Mouse (Mus musculus) MEL (cell line): Measurements from ENCODE around the gene Dis3l2. TPM values are rescaled to one million over a fixed set of nuclear protein-coding genes. Genes with fewer than 3 reads are reported as not detected.

Experiments used
- DNase-seq: peaks from one replicate; pipeline ENCODE4 v3.0.0; 2011; ENCODE audit warnings: low read depth, low spot score
- H3K27ac ChIP-seq: 2 replicates; pipeline ENCODE4 v1.5.1; 2012; ENCODE audit warnings: low read depth, mild to moderate bottlenecking, control low read depth, low read length, moderate library complexity; ENCODE audit not compliant: control insufficient read depth
- H3K27me3 ChIP-seq, 2 experiments: fragments of 150-350 bp in 1 of 2; sonication (generic) in 1 of 2; 2 replicates each; pipeline ENCODE4 v1.6.1; 2012; ENCODE audit warnings: low read length in 2 of 2, mild to moderate bottlenecking in 2 of 2, improper control_type of control experiment in 1 of 2, moderate library complexity in 1 of 2; ENCODE audit not compliant: insufficient read depth in 2 of 2, control insufficient read depth in 1 of 2
- H3K36me3 ChIP-seq, 2 experiments: 2 replicates each; pipeline ENCODE4 v1.6.1; 2012 to 2014; ENCODE audit warnings: low read length in 2 of 2, improper control_type of control experiment in 1 of 2, inconsistent platforms in 1 of 2, mild to moderate bottlenecking in 1 of 2; ENCODE audit not compliant: insufficient read depth in 2 of 2, control insufficient read depth in 1 of 2
- H3K4me1 ChIP-seq, 2 experiments: fragments of 150-350 bp in 1 of 2; sonication (generic) in 1 of 2; 2 replicates each; pipeline ENCODE4 v1.6.1; 2012; ENCODE audit warnings: low read length in 2 of 2, improper control_type of control experiment in 1 of 2, mild to moderate bottlenecking in 1 of 2; ENCODE audit not compliant: insufficient read depth in 2 of 2, control insufficient read depth in 1 of 2
- H3K4me3 ChIP-seq, 2 experiments: fragments of 150-350 bp in 1 of 2; sonication (generic) in 1 of 2; 2 replicates each; pipeline ENCODE4 v1.5.1; 2012; ENCODE audit warnings: low read depth in 2 of 2, low read length in 2 of 2, mild to moderate bottlenecking in 2 of 2, moderate library complexity in 2 of 2, control low read depth in 1 of 2, improper control_type of control experiment in 1 of 2; ENCODE audit not compliant: control insufficient read depth in 1 of 2, insufficient read depth in 1 of 2
- H3K79me2 ChIP-seq: 2 replicates; pipeline ENCODE4 v1.6.1; 2012; ENCODE audit warnings: mild to moderate bottlenecking, low read length, moderate library complexity; ENCODE audit not compliant: control insufficient read depth, poor library complexity, insufficient read depth
- H3K9ac ChIP-seq: 2 replicates; pipeline ENCODE4 v1.6.1; 2012; ENCODE audit warnings: low read depth, mild to moderate bottlenecking, control low read depth, low read length, moderate library complexity; ENCODE audit not compliant: control insufficient read depth, poor library complexity, severe bottlenecking
- H3K9me3 ChIP-seq: fragments of 150-350 bp; sonication (generic); replicated peaks from 2 replicates; pipeline ENCODE4 v1.6.1; 2012; ENCODE audit warnings: mild to moderate bottlenecking, low read length, improper control_type of control experiment, moderate library complexity; ENCODE audit not compliant: insufficient read depth
- BHLHE40 ChIP-seq: IDR thresholded peaks from 2 replicates; pipeline ENCODE4 v1.6.1; 2012; ENCODE audit warnings: low read depth, mild to moderate bottlenecking, inconsistent platforms, low read length, improper control_type of control experiment, borderline replicate concordance
- CHD2 ChIP-seq: IDR thresholded peaks from 2 replicates; pipeline ENCODE4 v1.6.1; 2011; ENCODE audit warnings: low read length, improper control_type of control experiment
- CTCF ChIP-seq, 3 experiments: IDR thresholded peaks in 2 of 3; conservative IDR thresholded peaks in 1 of 3; 2 replicates each; pipeline ENCODE4 v1.5.1; 2011 to 2012; ENCODE audit warnings: low read length in 3 of 3, low read depth in 2 of 3, mild to moderate bottlenecking in 2 of 3, improper control_type of control experiment in 1 of 3, inconsistent platforms in 1 of 3, mixed read lengths in 1 of 3, moderate library complexity in 1 of 3; ENCODE audit not compliant: control insufficient read depth in 1 of 3, insufficient read depth in 1 of 3, poor library complexity in 1 of 3, severe bottlenecking in 1 of 3
- ELF1 ChIP-seq: IDR thresholded peaks from 2 replicates; pipeline ENCODE4 v1.6.1; 2014; ENCODE audit warnings: low read depth, mild to moderate bottlenecking, inconsistent platforms, low read length, improper control_type of control experiment, moderate library complexity
- EP300 ChIP-seq, 2 experiments: IDR thresholded peaks; 2 replicates each; pipeline ENCODE4 v1.6.1; 2011; ENCODE audit warnings: improper control_type of control experiment in 2 of 2, low read length in 2 of 2, low read depth in 1 of 2, mild to moderate bottlenecking in 1 of 2
- MAFK ChIP-seq: IDR thresholded peaks from 2 replicates; pipeline ENCODE4 v1.6.1; 2011; ENCODE audit warnings: low read depth, mild to moderate bottlenecking, low read length, improper control_type of control experiment, borderline replicate concordance
- MAZ ChIP-seq: IDR thresholded peaks from 2 replicates; pipeline ENCODE4 v1.6.1; 2012; ENCODE audit warnings: low read depth, mild to moderate bottlenecking, inconsistent platforms, low read length, improper control_type of control experiment
- MYB ChIP-seq: IDR thresholded peaks from 2 replicates; pipeline ENCODE4 v1.6.1; 2011; ENCODE audit warnings: mild to moderate bottlenecking, low read depth, low read length, improper control_type of control experiment
- POLR2A ChIP-seq, 2 experiments: IDR thresholded peaks; 2 replicates each; pipeline ENCODE4 v1.6.1; 2011 to 2012; ENCODE audit warnings: low read length in 2 of 2, mild to moderate bottlenecking in 2 of 2, control low read depth in 1 of 2, improper control_type of control experiment in 1 of 2, low read depth in 1 of 2, moderate library complexity in 1 of 2; ENCODE audit not compliant: control insufficient read depth in 1 of 2, insufficient read depth in 1 of 2, poor library complexity in 1 of 2
- POLR2AphosphoS5 ChIP-seq: IDR thresholded peaks from 2 replicates; pipeline ENCODE4 v1.6.1; 2012; ENCODE audit warnings: low read depth, borderline replicate concordance, mild to moderate bottlenecking, inconsistent platforms, low read length, moderate library complexity, mixed read lengths
- RAD21 ChIP-seq: IDR thresholded peaks from 2 replicates; pipeline ENCODE4 v1.6.1; 2011; ENCODE audit warnings: mild to moderate bottlenecking, low read depth, low read length, improper control_type of control experiment
- RCOR1 ChIP-seq: IDR thresholded peaks from 2 replicates; pipeline ENCODE4 v1.6.1; 2012; ENCODE audit warnings: low read depth, mild to moderate bottlenecking, inconsistent platforms, low read length, improper control_type of control experiment
- SIN3A ChIP-seq: IDR thresholded peaks from 2 replicates; pipeline ENCODE4 v1.6.1; 2012; ENCODE audit warnings: low read length, improper control_type of control experiment, inconsistent platforms
- TBP ChIP-seq: IDR thresholded peaks from 2 replicates; pipeline ENCODE4 v1.8.0; 2011; ENCODE audit warnings: low read depth, low read length, improper control_type of control experiment
- TCF12 ChIP-seq: IDR thresholded peaks from 2 replicates; pipeline ENCODE4 v1.6.1; 2014; ENCODE audit warnings: low read depth, mild to moderate bottlenecking, inconsistent platforms, low read length, improper control_type of control experiment, moderate library complexity
- USF2 ChIP-seq, 2 experiments: IDR thresholded peaks; 2 replicates each; pipeline ENCODE4 v1.6.1; 2011 to 2012; ENCODE audit warnings: improper control_type of control experiment in 2 of 2, low read length in 2 of 2, borderline replicate concordance in 1 of 2, inconsistent platforms in 1 of 2, low read depth in 1 of 2, mild to moderate bottlenecking in 1 of 2; ENCODE audit not compliant: insufficient read depth in 1 of 2
- ZNF384 ChIP-seq: IDR thresholded peaks from 2 replicates; pipeline ENCODE4 v1.6.1; 2012; ENCODE audit warnings: low read depth, mild to moderate bottlenecking, inconsistent platforms, low read length, improper control_type of control experiment
- polyA plus RNA-seq, 2 experiments: library from polyadenylated mRNA; stranded (reverse) in 1 of 2; unstranded in 1 of 2; fragments of >175 nt in 1 of 2; fragments of >200 nt in 1 of 2; gene quantifications; 2 replicates each; pipeline versions ENCODE4 v1.2.1 to v1.2.4; 2012; ENCODE audit warnings: low replicate concordance in 2 of 2, low read depth in 1 of 2; ENCODE audit not compliant: insufficient read length in 2 of 2, insufficient read depth in 1 of 2, missing spikeins in 1 of 2
- total RNA-seq: library from RNA; depleted of rRNA; stranded (reverse); fragments of 300-350 nt; gene quantifications from 2 replicates; pipeline ENCODE4 v1.2.3, GENCODE M21; 2012

Dis3l2 gene
- total and polyA plus RNA-seq, 3 experiments, result 16.9 to 17.3 TPM; not detected in 1

DNA sequence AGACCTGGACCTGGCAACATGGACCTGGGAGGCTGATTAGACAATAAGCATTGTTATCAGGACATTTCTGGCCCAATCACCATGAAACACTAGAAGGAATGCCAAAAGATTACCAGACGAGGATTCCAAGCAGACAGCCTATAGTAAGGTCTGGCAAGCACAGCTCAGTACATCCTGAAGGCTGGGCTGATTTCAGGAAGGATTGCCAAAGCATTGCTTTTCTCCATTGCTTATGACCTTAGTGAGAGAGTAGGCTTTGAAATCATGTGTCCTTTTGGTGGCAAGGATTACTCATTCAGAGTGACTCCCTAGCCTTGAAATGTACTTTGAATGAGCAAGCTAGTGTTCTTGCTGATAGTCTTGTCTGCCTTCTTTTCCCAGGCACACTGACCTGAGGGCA lies 118.7 kb downstream of the Dis3l2 start:
- no peak for TF ChIP-seq SIN3A
- TF ChIP-seq USF2 (IDR thresholded peaks at IDR 0.05; ENCODE audit: borderline replicate concordance in 1 of 2, insufficient read depth in 1 of 2, low read depth in 1 of 2, low read length in 2 of 2), result no peak
- TF ChIP-seq TCF12, result no peak
- TF ChIP-seq ZNF384, result no peak
- no peak for TF ChIP-seq ELF1
- TF ChIP-seq RAD21, result no peak
- no peak for DNase-seq
- H3K79me2 ChIP-seq, result no peaks in the 10 kb centered on the region

DNA sequence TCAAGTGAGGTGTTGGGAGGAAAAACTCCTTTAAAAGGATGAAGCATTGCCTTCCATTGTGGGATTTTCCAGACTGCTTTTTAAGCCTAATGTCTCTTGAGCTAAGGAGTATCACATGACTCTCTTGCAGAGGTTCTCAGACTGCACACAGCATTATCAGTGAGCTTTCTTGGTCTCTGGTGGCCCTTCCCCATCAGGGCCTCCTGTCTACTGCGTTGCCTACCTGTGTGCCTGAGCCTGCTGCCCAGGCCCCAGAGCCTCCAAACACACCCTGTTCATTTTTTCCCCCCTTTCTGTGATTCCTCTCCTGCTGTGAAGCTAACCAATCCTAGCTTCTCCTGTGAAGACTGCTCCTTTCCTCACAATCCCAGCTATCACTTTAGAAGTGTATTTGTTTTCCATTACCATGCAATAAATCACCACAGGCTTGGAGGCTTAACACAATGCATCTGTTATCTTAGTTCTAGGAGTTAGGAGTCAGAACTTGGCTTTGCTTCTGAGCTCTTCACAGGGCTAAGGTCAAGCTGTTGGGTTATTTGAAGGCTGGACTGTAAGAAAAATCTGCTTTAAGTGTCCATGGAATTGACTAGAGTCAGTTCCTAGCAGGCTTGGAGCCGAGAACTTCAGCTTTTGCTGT lies 130.9 kb downstream of the Dis3l2 start:
- TF ChIP-seq TBP (no peak), MAZ (no peak), BHLHE40 (no peak), MYB (no peak), POLR2A (IDR thresholded peaks at IDR 0.05; ENCODE audit: control insufficient read depth in 1 of 2, insufficient read depth in 1 of 2, low read depth in 1 of 2, low read length in 2 of 2, poor library complexity in 1 of 2) (no peak), CTCF (IDR thresholded peaks at IDR 0.05 in 2 of 3, conservative IDR thresholded peaks at IDR 0.05 in 1 of 3; ENCODE audit: control insufficient read depth in 1 of 3, insufficient read depth in 1 of 3, low read depth in 2 of 3, low read length in 3 of 3, poor library complexity in 1 of 3, severe bottlenecking in 1 of 3) (no peak), CHD2 (no peak), POLR2AphosphoS5 (no peak), RCOR1 (no peak), MAFK (no peak), EP300 (IDR thresholded peaks at IDR 0.05; ENCODE audit: low read depth in 1 of 2, low read length in 2 of 2) (no peak)
- no peaks in the 10 kb centered on the region for H3K36me3 ChIP-seq
- no peak for DNase-seq
- no peak overlapping the region for H3K27ac ChIP-seq
- no peak overlapping the region for H3K4me3 ChIP-seq
- no peaks in the 10 kb centered on the region for H3K4me1 ChIP-seq
- no peak overlapping the region for H3K9ac ChIP-seq
- no peaks in the 10 kb centered on the region for H3K79me2 ChIP-seq
- H3K9me3 ChIP-seq, result no peaks in the 10 kb centered on the region
- H3K27me3 ChIP-seq, result no peaks in the 10 kb centered on the region

More for the DNA sequence above, 118.7 kb downstream of the Dis3l2 start:
- H3K4me3 ChIP-seq, result no peak overlapping the region
- H3K4me1 ChIP-seq, result no peaks in the 10 kb centered on the region; a peak in 1 of 4 replicates
- peaks cover 0 to 5% of the 10 kb centered on the region in 2 experiments; a peak in 1 of 4 replicates for H3K36me3 ChIP-seq
- H3K9ac ChIP-seq, result no peak overlapping the region
- H3K9me3 ChIP-seq, result no peaks in the 10 kb centered on the region
- no peak overlapping the region for H3K27ac ChIP-seq
- H3K27me3 ChIP-seq, result no peaks in the 10 kb centered on the region
